Mouse (Mus musculus): ENCODE measurements around the gene Son. TPM values are rescaled to one million over a fixed set of nuclear protein-coding genes. Genes with fewer than 3 reads are reported as not detected.

The Son gene
- polyA plus RNA-seq, 2 experiments: 42.9 to 64.2 TPM

GRCm38 (mm10) chr16:91688023-91688618 is 40.8 kb downstream of the Son start:
- Histone ChIP-seq H3K27ac (peak overlapping the region; percentile 70), H3K4me1 (replicated peaks; ENCODE audit: control insufficient read depth in 2 of 2, insufficient read depth in 2 of 2, low read length in 1 of 2) (peaks cover 18 to 20% of the 10 kb centered on the region in 2 experiments), H3K9me3 (ENCODE audit: control insufficient read depth, low read length) (no peaks in the 10 kb centered on the region), H3K9ac (replicated peaks) (peak overlapping the region; percentile 99), H3K4me2 (ENCODE audit: low read depth) (peak overlapping the region; percentile 94), H3K36me3 (replicated peaks; ENCODE audit: control insufficient read depth, insufficient read depth, low read depth) (peaks cover 30% of the 10 kb centered on the region), H3K4me3 (ENCODE audit: insufficient read depth in 1 of 2, low read depth in 2 of 2, low read length in 2 of 2) (peak overlapping the region; percentile 94 to 97), H3K27me3 (ENCODE audit: control insufficient read depth, insufficient read depth, low read length) (no peaks in the 10 kb centered on the region)
- TF ChIP-seq CTCF (IDR thresholded peaks at IDR 0.05; ENCODE audit: low read depth) (no peak), EP300 (IDR thresholded peaks at IDR 0.05; ENCODE audit: low read depth) (no peak)
- DNase-seq (ENCODE audit: low read depth in 3 of 3, low spot score in 3 of 3) (no peak), ATAC-seq (ENCODE audit: insufficient read depth) (peak; percentile 49)
- WGBS (ENCODE audit: insufficient replicate concordance): 1% methylated on average over 47 of the region's 51 CpGs

GRCm38 (mm10) chr16:91688619-91689334 is 41.5 kb downstream of the Son start, which contains the start of gene Donson:
TSS of gene Donson (minus strand) at chr16:91688770.
- Histone ChIP-seq H3K4me1 (replicated peaks; ENCODE audit: control insufficient read depth in 2 of 2, insufficient read depth in 2 of 2, low read length in 1 of 2) (peaks cover 18 to 20% of the 10 kb centered on the region in 2 experiments), H3K9me3 (ENCODE audit: control insufficient read depth, low read length) (no peaks in the 10 kb centered on the region), H3K36me3 (replicated peaks; ENCODE audit: control insufficient read depth, insufficient read depth, low read depth) (peaks cover 24% of the 10 kb centered on the region), H3K27ac (peak within 1 kb of the TSS; percentile 94), H3K4me2 (ENCODE audit: low read depth) (peak within 1 kb of the TSS; percentile 94), H3K9ac (replicated peaks) (peak within 1 kb of the TSS; percentile 99), H3K4me3 (ENCODE audit: insufficient read depth in 1 of 2, low read depth in 2 of 2, low read length in 2 of 2) (peak within 1 kb of the TSS; percentile 96 to 97), H3K27me3 (ENCODE audit: control insufficient read depth, insufficient read depth, low read length) (no peaks in the 10 kb centered on the region)
- peak; percentile 98 for ATAC-seq (ENCODE audit: insufficient read depth)
- DNase-seq (ENCODE audit: low read depth in 3 of 3, low spot score in 3 of 3): peak; percentile 84 to 88 (median 87)
- WGBS (ENCODE audit: insufficient replicate concordance): under 1% methylated on average over 71 of the region's 71 CpGs
- TF ChIP-seq CTCF (IDR thresholded peaks at IDR 0.05; ENCODE audit: low read depth) (no peak), EP300 (IDR thresholded peaks at IDR 0.05; ENCODE audit: low read depth) (no peak)

- peak; percentile 47 to 56 (median 50) for DNase-seq (ENCODE audit: low read depth in 3 of 3, low spot score in 3 of 3)
- no peak for TF ChIP-seq CTCF (IDR thresholded peaks at IDR 0.05; ENCODE audit: low read depth)
- no peak; the same call in none of the 2 replicates for TF ChIP-seq EP300 (IDR thresholded peaks at IDR 0.05; ENCODE audit: low read depth)
- Histone ChIP-seq H3K4me1 (replicated peaks; ENCODE audit: control insufficient read depth in 2 of 2, insufficient read depth in 2 of 2, low read length in 1 of 2) (peaks cover 20 to 22% of the 10 kb centered on the region in 2 experiments), H3K27me3 (ENCODE audit: control insufficient read depth, insufficient read depth, low read length) (no peaks in the 10 kb centered on the region), H3K36me3 (replicated peaks; ENCODE audit: control insufficient read depth, insufficient read depth, low read depth) (peaks cover 17% of the 10 kb centered on the region), H3K27ac (peak overlapping the region; percentile 94), H3K4me3 (ENCODE audit: insufficient read depth in 1 of 2, low read depth in 2 of 2, low read length in 2 of 2) (peak overlapping the region; percentile 57 to 97), H3K4me2 (ENCODE audit: low read depth) (peak overlapping the region; percentile 94), H3K9ac (replicated peaks) (peak overlapping the region; percentile 87), H3K9me3 (ENCODE audit: control insufficient read depth, low read length) (no peaks in the 10 kb centered on the region)
- WGBS (ENCODE audit: insufficient replicate concordance): 13% methylated on average over 7 of the region's 7 CpGs
- ATAC-seq (ENCODE audit: insufficient read depth): peak; percentile 26
These were observed 42.5 kb downstream of the Son start for GRCm38 (mm10) chr16:91689791-91690190.

- 26% methylated on average over 14 of the region's 14 CpGs for WGBS (ENCODE audit: insufficient replicate concordance)
- Histone ChIP-seq H3K4me3 (ENCODE audit: insufficient read depth in 1 of 2, low read depth in 2 of 2, low read length in 2 of 2) (no peak overlapping the region), H3K4me1 (replicated peaks; ENCODE audit: control insufficient read depth in 2 of 2, insufficient read depth in 2 of 2, low read length in 1 of 2) (peaks cover 7 to 11% of the 10 kb centered on the region in 2 experiments), H3K9ac (replicated peaks) (no peak overlapping the region), H3K9me3 (ENCODE audit: control insufficient read depth, low read length) (no peaks in the 10 kb centered on the region), H3K36me3 (replicated peaks; ENCODE audit: control insufficient read depth, insufficient read depth, low read depth) (peaks cover 15% of the 10 kb centered on the region), H3K4me2 (ENCODE audit: low read depth) (no peak overlapping the region), H3K27ac (no peak overlapping the region), H3K27me3 (ENCODE audit: control insufficient read depth, insufficient read depth, low read length) (no peaks in the 10 kb centered on the region)
- no peak for TF ChIP-seq EP300 (IDR thresholded peaks at IDR 0.05; ENCODE audit: low read depth)
- peak; percentile 97 for TF ChIP-seq CTCF (IDR thresholded peaks at IDR 0.05; ENCODE audit: low read depth)
- DNase-seq (ENCODE audit: low read depth in 3 of 3, low spot score in 3 of 3) (peak; percentile 57 to 62 (median 59)), ATAC-seq (ENCODE audit: insufficient read depth) (peak; percentile 73)
These were observed 47.3 kb downstream of the Son start for GRCm38 (mm10) chr16:91694455-91695084.

Data from liver, embryonic 14.5 days (tissue).